Mouse (Mus musculus) embryonic facial prominence, embryonic 10.5 days (tissue): Measurements from ENCODE around the gene Nradd. TPM values are rescaled to one million over a fixed set of nuclear protein-coding genes. Genes with fewer than 3 reads are reported as not detected.

Experiments used
- DNase-seq: peaks from one replicate; pipeline ENCODE4 v3.0.0-alpha.2; 2017; ENCODE audit warnings: low spot score
- H3K27ac ChIP-seq: fragments of 300-500 bp; sonication (generic); replicated peaks from 2 replicates; pipeline ENCODE4 v1.5.1; 2016; ENCODE audit warnings: mild to moderate bottlenecking
- H3K27me3 ChIP-seq: fragments of 300-500 bp; sonication (generic); replicated peaks from 2 replicates; pipeline ENCODE4 v1.6.1; 2016; ENCODE audit warnings: low read depth, mild to moderate bottlenecking; ENCODE audit not compliant: poor library complexity, severe bottlenecking
- H3K36me3 ChIP-seq: fragments of 300-500 bp; sonication (generic); replicated peaks from 2 replicates; pipeline ENCODE4 v1.6.1; 2016; ENCODE audit warnings: mild to moderate bottlenecking, moderate library complexity
- H3K4me1 ChIP-seq: fragments of 300-500 bp; sonication (generic); 2 replicates; pipeline ENCODE4 v1.6.1; 2016
- H3K4me3 ChIP-seq: fragments of 300-500 bp; sonication (generic); 2 replicates; pipeline ENCODE4 v1.5.1; 2016; ENCODE audit warnings: mild to moderate bottlenecking, moderate library complexity
- H3K9me3 ChIP-seq: fragments of 300-500 bp; sonication (generic); 2 replicates; pipeline ENCODE4 v1.6.1; 2016; ENCODE audit warnings: mild to moderate bottlenecking
- WGBS: fragments of 180-500 bp; shearing (Covaris S2); methylation state at CpG from one replicate; pipeline ENCODE4 v1.1.7; 2016; 5-methylcytosine and 5-hydroxymethylcytosine counted together
- microRNA-seq: library from miRNA; unstranded; fragments of <30 nt; microRNA quantifications from one replicate; pipeline ENCODE4, GENCODE M21; 2017
- polyA plus RNA-seq: library from polyadenylated mRNA; unstranded; fragments of >200 nt; fragmentation: Nextera tagmentation; extraction: Ambion mirVana; gene quantifications from 2 replicates; pipeline ENCODE4 v1.2.1, GENCODE M21; 2016

Gene Nradd
- polyA plus RNA-seq, 1 experiment from 2014 or later = 37.8 TPM

DNA sequence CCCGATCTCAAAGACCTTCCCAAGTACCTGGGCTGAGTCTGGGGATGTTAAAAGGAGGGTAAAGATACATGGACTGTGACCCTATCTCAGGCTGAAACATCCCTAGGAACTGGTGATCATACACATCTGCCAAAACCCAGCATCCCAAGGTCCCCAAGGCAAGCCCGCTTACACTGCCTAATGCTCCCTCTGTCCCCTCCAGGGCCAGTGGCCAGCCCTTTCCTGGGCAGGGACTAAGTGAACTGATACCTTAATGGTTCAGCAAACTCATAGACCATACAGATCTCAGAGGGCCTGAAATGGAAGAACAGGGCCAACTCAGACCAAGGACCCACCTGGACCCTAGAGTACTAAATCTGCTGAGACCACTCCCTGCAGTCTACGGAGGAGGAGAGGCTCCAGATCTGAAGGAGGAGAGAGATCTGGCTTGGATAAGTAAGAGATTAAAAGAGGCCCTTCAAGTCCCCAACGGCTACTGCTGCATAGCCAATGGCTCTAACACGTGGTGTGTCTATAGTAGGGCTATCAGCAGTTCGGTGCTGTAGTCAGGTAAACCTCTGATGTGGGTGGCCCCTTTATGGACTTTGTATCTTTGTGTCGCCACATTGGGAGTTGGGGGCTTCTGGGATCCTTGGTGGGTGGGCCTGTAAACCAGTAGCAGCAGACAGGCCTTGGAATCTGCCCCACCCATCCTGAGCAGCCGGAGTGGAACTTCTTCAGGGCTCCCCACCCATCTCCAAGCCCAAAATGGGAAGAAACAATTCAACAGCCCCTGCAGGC, 646 bp downstream of the Nradd start:
- Histone ChIP-seq H3K27ac (peak overlapping the region; percentile 83), H3K27me3 (peaks cover 23% of the 10 kb centered on the region), H3K36me3 (peaks cover 47% of the 10 kb centered on the region), H3K4me3 (peak overlapping the region; percentile 60), H3K4me1 (peaks cover 26% of the 10 kb centered on the region), H3K9me3 (no peaks in the 10 kb centered on the region)
- 53% methylated on average over 8 of the region's 8 CpGs for WGBS
- no peak for DNase-seq

DNA sequence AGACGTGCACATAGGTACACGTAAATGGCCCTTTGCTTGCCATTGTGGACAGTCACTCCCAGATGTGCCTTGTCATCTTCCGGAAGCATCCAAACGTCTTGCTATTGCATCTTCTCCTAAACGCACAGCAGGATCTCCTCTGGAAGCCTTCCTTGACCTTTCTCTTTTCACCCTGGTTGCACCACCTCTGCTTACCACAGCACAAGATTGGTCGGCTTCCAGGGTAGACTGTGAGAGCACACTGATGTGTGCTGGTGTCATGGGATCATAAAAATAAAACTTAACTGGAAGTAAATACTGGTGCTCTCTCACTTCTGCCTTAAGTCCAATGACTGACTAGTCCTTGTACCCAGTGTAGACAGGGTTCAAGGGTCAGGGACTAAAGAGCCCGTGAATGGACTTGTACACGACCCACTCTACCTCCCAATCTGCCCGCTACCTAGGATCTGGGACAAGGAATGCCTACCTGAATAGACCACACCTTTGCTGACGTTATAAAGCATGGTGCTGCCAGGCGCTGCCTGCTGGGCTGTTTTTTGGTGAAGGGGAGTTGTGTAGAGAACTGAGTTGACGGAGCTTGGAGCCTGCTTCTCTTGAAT, 1.5 kb downstream of the Nradd start:
- Histone ChIP-seq H3K36me3 (peaks cover 50% of the 10 kb centered on the region), H3K27ac (no peak overlapping the region), H3K4me1 (peaks cover 26% of the 10 kb centered on the region), H3K9me3 (no peaks in the 10 kb centered on the region), H3K4me3 (peak overlapping the region; percentile 60; the same call in 1 of the 2 replicates), H3K27me3 (peaks cover 15% of the 10 kb centered on the region)
- DNase-seq = no peak
- 88% methylated on average over 12 of the region's 12 CpGs for WGBS

DNA sequence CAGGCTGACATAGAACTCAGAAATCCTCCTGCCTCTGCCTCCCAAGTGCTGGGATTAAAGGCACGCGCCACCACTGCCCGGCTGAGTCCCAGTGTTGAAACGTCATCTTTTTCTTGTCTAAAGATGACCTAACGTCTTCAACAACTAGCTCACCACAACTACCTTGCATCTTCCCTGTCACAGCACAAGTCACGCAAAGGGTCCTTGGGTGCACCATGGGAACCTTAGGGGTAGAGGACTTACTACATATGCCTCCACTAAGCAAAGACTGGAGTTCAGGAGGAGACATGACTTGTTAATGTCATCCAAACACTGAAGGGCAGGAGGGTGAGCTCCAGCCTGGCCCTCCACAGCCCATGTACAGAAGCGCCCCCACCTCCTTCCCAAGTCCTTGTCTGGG, 3.6 kb downstream of the Nradd start:
- Histone ChIP-seq H3K36me3 (peaks cover 70% of the 10 kb centered on the region), H3K27ac (no peak overlapping the region), H3K4me3 (no peak overlapping the region), H3K27me3 (peaks cover 3% of the 10 kb centered on the region), H3K4me1 (peaks cover 24% of the 10 kb centered on the region), H3K9me3 (no peaks in the 10 kb centered on the region)
- no peak for DNase-seq
- 95% methylated on average over 7 of the region's 7 CpGs for WGBS

DNA sequence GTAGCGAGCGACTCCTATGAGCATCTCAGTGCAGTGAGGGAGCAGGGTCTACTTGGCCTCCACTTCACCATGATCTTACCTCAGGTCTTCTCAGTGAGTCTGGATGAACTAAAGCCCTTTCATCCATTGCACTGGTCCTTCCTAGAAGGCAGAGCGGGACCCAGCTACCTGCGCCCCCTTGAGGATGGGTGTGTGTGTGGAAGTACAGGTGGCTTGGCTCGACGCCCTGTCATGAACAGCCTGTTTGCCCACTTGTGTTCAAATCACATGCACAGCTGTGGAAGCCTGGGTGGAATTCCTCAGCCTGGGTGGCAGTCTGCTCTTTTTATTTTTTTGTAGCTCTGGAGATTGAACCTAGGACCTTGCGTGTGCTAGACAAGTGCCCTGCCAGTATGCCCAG, 4.1 kb downstream of the Nradd start:
- no peak overlapping the region for H3K4me3 ChIP-seq
- no peak overlapping the region for H3K27ac ChIP-seq
- peaks cover 75% of the 10 kb centered on the region for H3K36me3 ChIP-seq
- 88% methylated on average over 7 of the region's 7 CpGs for WGBS
- H3K27me3 ChIP-seq = no peaks in the 10 kb centered on the region
- peaks cover 19% of the 10 kb centered on the region for H3K4me1 ChIP-seq
- no peaks in the 10 kb centered on the region for H3K9me3 ChIP-seq
- DNase-seq = no peak

DNA sequence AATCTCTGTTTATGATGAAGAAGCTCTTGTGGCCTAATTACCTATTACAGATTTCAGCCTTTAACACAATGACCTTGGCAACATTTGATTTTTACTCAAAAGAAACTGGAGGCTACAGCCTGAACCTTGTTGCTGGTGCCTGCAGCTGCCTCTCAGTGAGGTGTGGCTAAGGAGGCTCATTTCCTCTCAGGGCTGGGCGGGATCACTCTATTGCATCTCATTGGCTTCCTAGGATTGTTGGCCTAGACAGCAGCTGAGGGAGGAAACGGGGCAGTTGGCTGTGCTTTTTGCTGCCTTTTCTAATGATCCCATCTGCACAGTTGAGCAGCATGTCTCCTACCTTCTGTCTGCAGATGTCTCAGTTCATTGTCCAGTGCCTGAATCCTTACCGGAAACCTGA, 7.2 kb downstream of the Nradd start:
- WGBS = 87% methylated on average over 3 of the region's 3 CpGs
- Histone ChIP-seq H3K9me3 (no peaks in the 10 kb centered on the region), H3K27ac (no peak overlapping the region), H3K4me3 (no peak overlapping the region), H3K27me3 (no peaks in the 10 kb centered on the region), H3K4me1 (no peaks in the 10 kb centered on the region), H3K36me3 (peaks cover 100% of the 10 kb centered on the region)
- DNase-seq = no peak

DNA sequence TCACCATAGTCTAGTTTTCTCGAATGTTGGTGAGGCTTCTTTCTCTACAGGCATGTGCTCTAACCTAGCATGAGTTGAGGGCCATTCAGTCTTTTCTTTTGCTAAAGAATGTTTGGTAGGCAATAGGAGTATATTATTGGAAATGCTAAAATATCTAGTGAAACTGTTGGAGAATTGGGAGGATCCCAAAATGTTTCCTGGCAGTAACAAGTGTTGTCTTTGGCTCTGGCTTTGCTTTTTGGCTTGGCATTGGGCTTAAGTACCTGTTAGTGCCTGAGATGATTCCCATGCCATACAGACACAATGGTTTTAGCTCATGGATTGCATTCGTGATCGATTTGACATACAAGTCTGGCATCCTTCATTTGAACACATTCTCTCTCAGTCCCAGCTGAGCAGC, 12.8 kb downstream of the Nradd start:
- no peaks in the 10 kb centered on the region for H3K9me3 ChIP-seq
- no peak overlapping the region for H3K4me3 ChIP-seq
- H3K27me3 ChIP-seq = no peaks in the 10 kb centered on the region
- H3K36me3 ChIP-seq = peaks cover 95% of the 10 kb centered on the region
- no peak overlapping the region for H3K27ac ChIP-seq
- DNase-seq = no peak
- no peaks in the 10 kb centered on the region for H3K4me1 ChIP-seq
- WGBS = 92% methylated on average over 3 of the region's 3 CpGs

DNA sequence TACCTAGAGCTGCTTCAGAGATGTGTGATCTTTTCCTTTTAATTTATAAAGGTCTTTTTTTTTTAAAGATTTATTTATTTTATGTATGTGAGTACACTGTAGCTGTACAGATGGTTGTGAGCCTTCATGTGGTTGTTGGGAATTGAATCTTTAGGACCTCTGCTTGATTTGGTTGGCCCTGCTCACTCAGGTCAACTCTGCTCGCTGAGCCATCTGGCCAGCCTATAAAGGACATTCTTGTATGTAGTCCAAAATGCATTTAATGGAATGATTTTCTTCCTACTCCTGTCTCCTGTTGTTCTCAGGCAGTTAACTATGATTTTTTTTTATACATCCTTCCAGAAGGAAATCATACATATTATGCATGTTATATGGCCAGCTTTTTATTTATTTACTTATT, 40.7 kb downstream of the Nradd start:
- Histone ChIP-seq H3K27me3 (no peaks in the 10 kb centered on the region), H3K9me3 (no peaks in the 10 kb centered on the region), H3K27ac (no peak overlapping the region), H3K4me1 (no peaks in the 10 kb centered on the region), H3K4me3 (no peak overlapping the region), H3K36me3 (peaks cover 73% of the 10 kb centered on the region)
- 88% methylated on average over 1 of the region's 1 CpGs for WGBS
- DNase-seq = no peak

DNA sequence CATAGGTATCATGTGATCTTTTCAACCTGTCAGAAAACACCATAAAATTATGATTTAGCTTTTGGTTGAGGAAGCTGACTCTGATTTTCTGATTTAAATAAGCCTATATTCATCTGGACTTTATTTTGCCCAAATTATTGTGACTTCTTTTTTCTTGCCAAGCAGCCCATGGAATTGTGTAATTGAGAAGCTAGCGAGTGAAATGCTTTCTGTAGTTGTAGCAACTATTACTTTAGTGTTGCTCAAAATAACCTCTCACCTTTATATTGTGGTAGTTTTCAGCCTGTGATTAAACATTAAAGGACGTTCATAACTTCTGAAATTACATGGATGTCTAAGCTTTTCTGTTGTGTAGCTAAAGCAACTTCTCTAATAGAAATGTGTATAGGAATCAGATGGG, 42.1 kb downstream of the Nradd start:
- Histone ChIP-seq H3K27me3 (no peaks in the 10 kb centered on the region), H3K27ac (no peak overlapping the region), H3K4me3 (no peak overlapping the region), H3K4me1 (no peaks in the 10 kb centered on the region), H3K36me3 (peaks cover 77% of the 10 kb centered on the region), H3K9me3 (no peaks in the 10 kb centered on the region)
- WGBS = 91% methylated on average over 2 of the region's 2 CpGs
- DNase-seq = no peak

Small RNA genes lying within 50 kb of the gene (microRNA-seq; reads per million reads assigned to microRNA genes)
- gene Mir8107 = not detected

Other genes starting within 250 kb of the Nradd start
- gene Ptpn23, start 216.2 kb downstream of the Nradd start, polyA plus RNA-seq = 15.1 and 15.5 TPM in 2 replicates
- gene Ngp, start 204.7 kb downstream of the Nradd start, polyA plus RNA-seq = not detected in 2 replicates
- gene Klhl18, start 147.8 kb downstream of the Nradd start, polyA plus RNA-seq = 10.6 and 10.7 TPM in 2 replicates
- 1.1 and 1.3 TPM in 2 replicates for gene Kif9, start 147.5 kb downstream of the Nradd start, polyA plus RNA-seq
- gene Setd2, start 91.9 kb downstream of the Nradd start, polyA plus RNA-seq = 36.7 and 37.4 TPM in 2 replicates
- gene Nbeal2, start 29.7 kb upstream of the Nradd start, polyA plus RNA-seq = 1.9 and 2.0 TPM in 2 replicates
- 174 and 177 TPM in 2 replicates for gene Ccdc12, start 32.1 kb upstream of the Nradd start, polyA plus RNA-seq
- gene Myl3, start 117.4 kb upstream of the Nradd start, polyA plus RNA-seq = 0.86 and 4.4 TPM in 2 replicates
- 39.2 and 46.3 TPM in 2 replicates for gene Pth1r, start 122.7 kb upstream of the Nradd start, polyA plus RNA-seq
- not detected in 2 replicates for gene Prss42, start 173.7 kb upstream of the Nradd start, polyA plus RNA-seq
- not detected in 2 replicates for gene Prss44, start 189.5 kb upstream of the Nradd start, polyA plus RNA-seq
- gene Prss43, start 202.2 kb upstream of the Nradd start, polyA plus RNA-seq = not detected in 2 replicates
- not detected in 2 replicates for gene Prss45, start 210.1 kb upstream of the Nradd start, polyA plus RNA-seq
- not detected in 2 replicates for gene Prss46, start 220.1 kb upstream of the Nradd start, polyA plus RNA-seq
- gene Prss50, start 233.5 kb upstream of the Nradd start, polyA plus RNA-seq = 0.55 and 0.67 TPM in 2 replicates